Mouse (Mus musculus): ENCODE data around the gene Etnppl.

The Etnppl gene

DNA sequence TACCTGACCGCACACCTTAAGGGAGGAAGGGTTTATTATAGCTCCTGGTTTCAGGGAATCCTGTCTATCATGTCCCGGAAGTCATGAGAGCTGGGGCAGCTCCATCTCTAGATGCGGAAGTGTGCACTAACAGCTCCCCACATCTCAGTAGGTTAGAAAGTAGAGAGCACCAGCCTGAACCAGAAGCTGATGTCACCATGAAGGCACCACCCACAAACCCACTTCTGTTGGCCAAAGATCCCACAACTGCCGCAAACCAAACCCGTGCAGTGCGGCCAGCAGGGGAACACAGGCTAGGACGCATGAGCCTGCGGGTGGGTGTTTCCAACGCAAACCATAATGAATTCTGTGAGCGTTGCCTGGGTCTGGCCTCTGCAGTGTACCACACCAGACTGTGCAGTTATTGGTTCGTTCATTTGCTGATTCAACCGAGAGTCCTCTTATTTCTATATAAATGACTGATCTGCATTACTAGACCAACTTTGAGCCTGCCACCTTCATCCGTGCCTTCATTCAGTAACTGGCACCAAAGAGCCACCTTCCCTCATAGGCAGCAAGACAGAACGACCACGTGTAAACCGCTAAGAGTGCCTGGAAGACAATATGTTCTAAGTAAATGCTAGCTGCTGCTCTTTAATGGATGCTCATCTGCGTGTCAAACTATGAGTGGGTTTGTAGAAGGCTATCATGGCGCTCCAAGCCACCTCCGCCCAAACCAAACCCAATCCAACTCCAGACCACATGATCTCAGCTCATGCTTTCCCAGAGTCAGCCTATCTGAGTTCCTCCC is 60.6 kb downstream of the Etnppl start:
- DNase-seq, result no peak

DNA sequence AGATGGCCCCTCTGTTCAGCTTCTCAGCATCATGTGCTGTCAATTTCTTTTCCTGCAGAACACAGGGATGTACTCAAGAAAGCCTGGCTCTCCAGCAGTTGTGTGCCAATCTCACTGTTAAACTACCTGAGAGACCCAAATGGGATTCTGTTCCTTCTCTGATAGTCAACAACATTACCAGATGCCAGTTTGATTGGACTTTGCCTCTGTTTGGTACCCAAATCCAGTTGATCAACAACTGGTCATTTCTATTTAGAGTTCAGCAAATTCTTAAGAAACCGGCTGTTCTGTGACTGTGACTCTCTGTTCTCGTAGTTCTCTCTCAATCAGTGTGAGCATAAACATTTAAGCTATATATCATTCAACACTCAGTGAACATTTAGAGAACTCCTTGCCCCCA is 64.0 kb downstream of the Etnppl start:
- no peak for DNase-seq

DNA sequence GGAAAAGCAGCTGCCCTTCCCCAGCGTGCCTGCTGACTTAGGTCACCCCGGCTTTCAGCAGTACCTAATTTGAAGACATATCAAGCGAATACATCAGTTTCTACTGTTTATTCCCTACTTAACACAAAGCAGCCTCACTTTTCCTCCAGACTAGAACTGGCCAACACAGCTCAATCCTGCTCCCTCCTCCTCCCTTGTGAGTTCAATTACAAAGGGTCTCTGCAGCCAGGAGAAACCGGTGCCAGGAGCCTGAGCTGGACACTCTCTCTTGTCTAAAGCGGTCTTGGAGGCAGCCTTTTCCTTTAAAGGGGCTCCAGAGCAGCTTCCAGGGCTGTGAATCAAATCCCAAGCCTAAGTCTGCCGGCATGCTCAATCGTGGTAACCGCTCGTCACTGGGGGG is 64.9 kb downstream of the Etnppl start:
- DNase-seq, result no peak

DNA sequence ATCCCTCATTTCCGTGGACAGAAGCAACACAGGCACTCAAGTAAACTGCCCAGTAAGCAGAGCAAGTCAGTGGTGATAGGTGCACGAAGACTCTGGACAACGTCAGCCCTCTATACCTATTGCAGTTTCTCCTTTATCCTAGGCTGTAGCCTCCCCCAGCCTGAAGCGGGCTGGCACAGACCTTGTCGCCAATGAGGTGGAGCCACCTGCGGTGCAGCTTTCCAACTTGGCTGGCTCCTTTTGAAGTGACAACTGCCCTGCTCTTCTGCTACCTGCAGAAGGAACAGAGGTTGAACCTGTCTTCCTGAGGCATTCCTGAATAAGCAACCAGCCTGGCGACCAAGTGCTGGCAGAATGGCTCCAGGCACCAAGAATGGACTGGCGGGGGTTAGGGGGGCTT is 66.6 kb downstream of the Etnppl start:
- no peak for DNase-seq

DNA sequence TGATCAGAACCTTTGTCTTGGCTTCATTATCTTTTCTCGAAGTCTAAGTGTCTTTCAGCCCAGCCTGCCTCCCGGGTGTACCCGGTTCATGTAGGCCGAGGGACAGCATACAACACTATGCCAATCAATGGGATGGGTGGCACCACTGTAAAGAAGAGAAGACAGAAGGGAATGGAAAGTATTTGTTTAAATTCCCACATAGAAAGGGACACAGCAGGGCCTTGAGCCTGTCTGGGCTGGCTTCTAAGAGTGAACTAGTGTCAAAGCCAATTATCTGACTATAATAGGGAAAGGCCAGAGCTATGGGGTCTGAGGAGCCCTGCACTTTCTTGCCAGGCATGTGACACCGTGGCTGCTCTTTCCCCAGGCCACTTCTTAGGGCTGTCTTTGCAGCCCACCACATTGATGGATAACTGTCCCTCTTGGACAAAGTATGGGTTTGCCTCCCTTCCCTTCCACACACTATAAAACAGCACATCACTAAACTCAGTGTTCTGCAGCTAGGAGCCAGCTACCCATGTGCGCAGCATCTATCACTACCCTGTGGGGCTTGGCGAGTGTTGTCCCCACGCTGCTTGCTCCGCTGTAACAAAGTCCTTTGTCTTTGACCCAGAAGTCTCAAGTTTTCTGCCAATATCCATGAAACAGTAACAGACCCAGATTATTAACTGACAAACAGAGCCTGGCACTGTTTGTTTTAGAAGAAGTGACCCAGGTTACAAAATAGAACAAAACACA is 67.2 kb downstream of the Etnppl start:
- no peak for DNase-seq

DNA sequence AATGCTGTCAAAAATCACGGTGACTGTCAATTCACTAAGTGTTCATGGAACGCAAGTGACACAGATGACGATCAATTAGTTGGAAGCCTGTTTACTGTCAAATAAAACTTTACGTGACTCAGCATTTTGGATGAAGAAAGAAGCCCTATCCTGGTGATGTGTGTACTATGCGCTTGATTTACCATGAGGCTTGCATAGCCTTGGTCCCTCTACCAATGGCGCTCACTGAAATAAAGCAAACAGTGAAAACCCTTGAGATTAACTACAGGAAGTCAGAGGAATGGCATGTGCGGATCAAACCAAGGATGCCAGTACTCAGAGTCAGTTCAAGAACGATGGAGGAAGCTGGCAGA is 67.7 kb downstream of the Etnppl start:
- no peak for DNase-seq

DNA sequence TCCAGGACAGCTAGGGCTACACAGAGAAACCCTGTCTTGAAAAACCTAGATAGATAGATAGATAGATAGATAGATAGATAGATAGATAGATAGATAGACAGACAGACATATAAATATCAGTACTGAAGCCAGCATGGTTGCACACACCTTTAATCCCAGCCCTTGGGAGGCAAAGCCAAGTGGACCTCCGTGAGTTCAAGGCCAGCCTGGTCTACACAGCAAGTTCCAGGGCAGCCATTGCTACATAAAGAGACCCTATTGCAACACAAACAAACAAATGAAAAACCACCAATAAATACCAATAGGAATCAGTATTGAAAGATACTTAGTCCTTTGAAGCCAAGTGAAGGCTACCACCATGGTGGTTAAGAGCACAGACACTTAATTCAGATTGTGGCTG is 69.8 kb downstream of the Etnppl start:
- no peak for DNase-seq
